26 mouse cellular contexts compared by ENCODE assay signal in the genomic region with DNA sequence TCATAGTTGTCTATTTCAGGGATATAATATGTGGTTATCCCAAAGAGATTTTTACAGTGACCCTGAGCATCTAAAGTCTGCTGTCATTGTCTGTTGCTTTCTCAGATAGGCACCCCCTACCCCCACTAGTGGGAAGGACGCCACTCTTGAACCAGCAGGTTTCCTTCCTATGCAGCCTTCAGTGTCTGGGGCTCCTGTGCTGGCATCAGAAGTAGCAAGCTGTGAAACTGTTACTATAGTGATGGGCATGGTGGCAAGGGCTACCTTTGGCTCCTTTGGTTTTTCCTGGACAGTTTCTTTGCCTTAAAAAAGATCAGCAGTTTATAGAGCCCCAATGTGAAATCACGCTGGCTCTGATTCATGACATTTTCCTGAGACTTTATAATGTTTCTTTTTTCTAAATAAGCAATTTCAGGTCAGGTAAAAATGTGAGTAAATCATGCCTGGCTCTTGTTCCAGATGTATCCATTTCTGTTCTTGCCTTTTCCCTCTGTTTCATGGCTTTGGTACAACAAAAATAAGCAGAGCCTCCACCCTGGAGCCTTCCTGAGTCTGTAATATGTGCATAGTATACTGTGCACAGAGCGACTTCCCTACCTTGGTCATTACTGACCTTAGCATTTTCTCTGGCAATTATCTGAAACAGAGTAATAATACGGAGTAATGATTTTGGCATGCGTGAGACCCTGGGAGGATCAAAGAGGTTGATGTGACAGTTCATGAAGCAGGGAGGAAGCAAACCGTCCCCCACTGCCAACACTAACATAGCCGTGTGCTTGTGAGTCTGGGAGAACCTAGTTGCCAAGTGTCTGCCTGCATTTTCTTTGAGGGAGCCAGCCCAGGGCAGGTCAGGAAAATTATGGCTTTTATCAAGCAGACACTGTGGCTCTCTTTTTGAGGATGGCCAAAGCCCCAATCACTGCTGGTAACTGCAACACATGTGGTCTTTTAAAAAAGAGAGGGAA.
DNase-seq lines count a peak whose midpoint lies in the region; ATAC-seq lines count a peak whose summit lies in the region.
"Had no signal": no experiment of that assay in that cellular context is flagged by ENCODE, and none has a peak within 500 bp of the region (broad histone marks: within the 10 kb centered on the region; RNA-seq: fewer than 3 reads in every experiment).

No protein-coding gene starts in this region.

- no peak overlapping the region for H3K4me3 ChIP-seq in forebrain, embryonic 16.5 days (replicated peaks; ENCODE audit: low read length)
- H3K4me3 ChIP-seq in forebrain, embryonic 10.5 days: no peak overlapping the region
- no peak overlapping the region for H3K4me3 ChIP-seq in midbrain, embryonic 15.5 days
- H3K4me3 ChIP-seq in midbrain, embryonic 14.5 days (replicated peaks; ENCODE audit: low read depth, low read length): no peak overlapping the region
- no peak overlapping the region for H3K4me3 ChIP-seq in limb, embryonic 15.5 days
- H3K4me3 ChIP-seq: hindbrain, embryonic 13.5 days; megakaryocyte, embryonic 14.5 days; myocyte; neural tube, embryonic 15.5 days had no signal

- H3K27ac ChIP-seq in forebrain, embryonic 16.5 days (ENCODE audit: low read length): no peak overlapping the region
- no peak overlapping the region for H3K27ac ChIP-seq in forebrain, embryonic 10.5 days
- no peak overlapping the region for H3K27ac ChIP-seq in midbrain, embryonic 15.5 days
- no peak overlapping the region for H3K27ac ChIP-seq in midbrain, embryonic 14.5 days (replicated peaks; ENCODE audit: low read depth, low read length)
- H3K27ac ChIP-seq in limb, embryonic 15.5 days: peak overlapping the region; percentile 54; the same call in 1 of the 2 replicates
- H3K27ac ChIP-seq: hindbrain, embryonic 13.5 days; kidney, postnatal 0 days; liver, embryonic 14.5 days; neural tube, embryonic 15.5 days had no signal

- no peaks in the 10 kb centered on the region for H3K9me3 ChIP-seq in forebrain, embryonic 16.5 days (ENCODE audit: control insufficient read depth, low read length)
- no peaks in the 10 kb centered on the region for H3K9me3 ChIP-seq in forebrain, embryonic 10.5 days
- H3K9me3 ChIP-seq in midbrain, embryonic 15.5 days: no peaks in the 10 kb centered on the region
- no peaks in the 10 kb centered on the region for H3K9me3 ChIP-seq in midbrain, embryonic 14.5 days (ENCODE audit: control insufficient read depth, low read length)
- H3K9me3 ChIP-seq in limb, embryonic 15.5 days: no peaks in the 10 kb centered on the region
- H3K9me3 ChIP-seq: G1E; hindbrain, embryonic 13.5 days; megakaryocyte, embryonic 14.5 days; neural tube, embryonic 15.5 days had no signal

- peak; percentile 33; the same call in 1 of the 2 replicates for ATAC-seq in forebrain, embryonic 16.5 days
- ATAC-seq in midbrain, embryonic 15.5 days (replicated peaks): 0 out of 2 replicates have a peak, but pooled peaks have one; percentile 48
- no peak for ATAC-seq in midbrain, embryonic 14.5 days (ENCODE audit: low FRiP score, low TSS enrichment)
- peak; percentile 82 for ATAC-seq in limb, embryonic 15.5 days (ENCODE audit: insufficient number of reproducible peaks, low FRiP score, low TSS enrichment, low read depth)
- ATAC-seq: CD4-positive, CD25-positive, alpha-beta regulatory T cell, adult 4 months; intestine, embryonic 16.5 days had no signal

- no peaks in the 10 kb centered on the region for H3K4me1 ChIP-seq in forebrain, embryonic 16.5 days (replicated peaks; ENCODE audit: control insufficient read depth, insufficient read depth, low read length)
- H3K4me1 ChIP-seq in forebrain, embryonic 10.5 days: no peaks in the 10 kb centered on the region
- peaks cover 3% of the 10 kb centered on the region; the same call in 1 of the 2 replicates for H3K4me1 ChIP-seq in midbrain, embryonic 15.5 days
- no peaks in the 10 kb centered on the region for H3K4me1 ChIP-seq in midbrain, embryonic 14.5 days (ENCODE audit: control insufficient read depth, insufficient read depth, low read length)
- H3K4me1 ChIP-seq in limb, embryonic 15.5 days: peaks cover 7% of the 10 kb centered on the region; the same call in 1 of the 2 replicates
- H3K4me1 ChIP-seq: hindbrain, embryonic 13.5 days; megakaryocyte, embryonic 14.5 days; neural tube, embryonic 15.5 days had no signal

- peak; percentile 7 for DNase-seq in adrenal gland, adult 2 months
- DNase-seq in adrenal gland, postnatal 10 days: no peak
- DNase-seq in forebrain, embryonic 10.5 days (ENCODE audit: extremely low spot score, low spot score): no peak
- DNase-seq in midbrain, embryonic 14.5 days: no peak
- DNase-seq in retina, embryonic 14.5 days (ENCODE audit: low spot score): no peak
- DNase-seq: adrenal gland, adult 8-10 months; cerebellum, postnatal 25 days; gastrocnemius, postnatal 36 days; heart, postnatal 14 days; layer of hippocampus, postnatal 36 days; lung, postnatal 10 days; right cerebral cortex, postnatal 4 days; thymus, postnatal 36 days had no signal

- 58% methylated on average over 7 of the region's 7 CpGs for WGBS in forebrain, embryonic 16.5 days
- WGBS in forebrain, embryonic 10.5 days: 89% methylated on average over 7 of the region's 7 CpGs
- 72% methylated on average over 7 of the region's 7 CpGs for WGBS in midbrain, embryonic 15.5 days
- WGBS in midbrain, embryonic 14.5 days: 76% methylated on average over 7 of the region's 7 CpGs
- 26% methylated on average over 7 of the region's 7 CpGs for WGBS in limb, embryonic 15.5 days

- no peaks in the 10 kb centered on the region for H3K27me3 ChIP-seq in forebrain, embryonic 16.5 days (replicated peaks; ENCODE audit: control insufficient read depth, insufficient read depth, low read length)
- no peaks in the 10 kb centered on the region for H3K27me3 ChIP-seq in forebrain, embryonic 10.5 days (ENCODE audit: poor library complexity, severe bottlenecking)
- no peaks in the 10 kb centered on the region for H3K27me3 ChIP-seq in midbrain, embryonic 15.5 days (replicated peaks)
- H3K27me3 ChIP-seq in midbrain, embryonic 14.5 days (ENCODE audit: control insufficient read depth, insufficient read depth, low read length): no peaks in the 10 kb centered on the region
- no peaks in the 10 kb centered on the region for H3K27me3 ChIP-seq in limb, embryonic 15.5 days
- H3K27me3 ChIP-seq: hindbrain, embryonic 13.5 days; megakaryocyte, embryonic 14.5 days; neural tube, embryonic 15.5 days had no signal

- H3K4me2 ChIP-seq in forebrain, embryonic 16.5 days (ENCODE audit: low read length): no peak overlapping the region
- H3K4me2 ChIP-seq in midbrain, embryonic 15.5 days: no peak overlapping the region
- no peak overlapping the region for H3K4me2 ChIP-seq in midbrain, embryonic 14.5 days (ENCODE audit: low read length)
- H3K4me2 ChIP-seq in limb, embryonic 15.5 days: no peak overlapping the region
- H3K4me2 ChIP-seq: heart, embryonic 11.5 days; hindbrain, embryonic 13.5 days; neural tube, embryonic 15.5 days had no signal

- H3K36me3 ChIP-seq in forebrain, embryonic 16.5 days (ENCODE audit: control insufficient read depth, insufficient read depth): no peaks in the 10 kb centered on the region
- H3K36me3 ChIP-seq in forebrain, embryonic 10.5 days (replicated peaks): no peaks in the 10 kb centered on the region
- no peaks in the 10 kb centered on the region for H3K36me3 ChIP-seq in midbrain, embryonic 15.5 days (replicated peaks)
- H3K36me3 ChIP-seq in midbrain, embryonic 14.5 days (ENCODE audit: control insufficient read depth, insufficient read depth, low read length): no peaks in the 10 kb centered on the region
- no peaks in the 10 kb centered on the region for H3K36me3 ChIP-seq in limb, embryonic 15.5 days
- H3K36me3 ChIP-seq: G1E; hindbrain, embryonic 13.5 days; neural tube, embryonic 15.5 days had no signal

- no peak overlapping the region for H3K9ac ChIP-seq in forebrain, embryonic 16.5 days (replicated peaks; ENCODE audit: low read depth, low read length)
- H3K9ac ChIP-seq in midbrain, embryonic 15.5 days: no peak overlapping the region
- no peak overlapping the region for H3K9ac ChIP-seq in midbrain, embryonic 14.5 days (replicated peaks; ENCODE audit: low read length)
- H3K9ac ChIP-seq in limb, embryonic 15.5 days: no peak overlapping the region
- H3K9ac ChIP-seq: hindbrain, embryonic 13.5 days; liver, embryonic 14.5 days; neural tube, embryonic 15.5 days had no signal
